Mouse (Mus musculus) liver, embryonic 12.5 days (tissue): ENCODE measurements around the gene Gtf3c1. TPM values are rescaled to one million over a fixed set of nuclear protein-coding genes. Genes with fewer than 3 reads are reported as not detected.

Source experiments
- ATAC-seq: fragments of 200-750 bp; cut with Nextera tagmentation; 2 replicates; pipeline ENCODE4 v1.8.0; 2017; ENCODE audit warnings: moderate number of reproducible peaks, mild to moderate bottlenecking, moderate library complexity
- H3K27ac ChIP-seq: fragments of 300-500 bp; sonication (generic); 2 replicates; pipeline ENCODE4 v1.5.1; 2016; ENCODE audit warnings: mild to moderate bottlenecking
- H3K27me3 ChIP-seq: fragments of 300-500 bp; sonication (generic); replicated peaks from 2 replicates; pipeline ENCODE4 v1.6.1; 2016; ENCODE audit warnings: mild to moderate bottlenecking, moderate library complexity
- H3K36me3 ChIP-seq: fragments of 300-500 bp; sonication (generic); 2 replicates; pipeline ENCODE4 v1.6.1; 2016; ENCODE audit warnings: mild to moderate bottlenecking, moderate library complexity
- H3K4me1 ChIP-seq: fragments of 300-500 bp; sonication (generic); 2 replicates; pipeline ENCODE4 v1.6.1; 2016
- H3K4me2 ChIP-seq: fragments of 300-500 bp; sonication (generic); 2 replicates; pipeline ENCODE4 v1.6.1; 2016; ENCODE audit warnings: mild to moderate bottlenecking, moderate library complexity
- H3K4me3 ChIP-seq: fragments of 300-500 bp; sonication (generic); 2 replicates; pipeline ENCODE4 v1.5.1; 2016; ENCODE audit warnings: mild to moderate bottlenecking, moderate library complexity
- H3K9ac ChIP-seq: fragments of 300-500 bp; sonication (generic); 2 replicates; pipeline ENCODE4 v1.6.1; 2016; ENCODE audit warnings: mild to moderate bottlenecking, moderate library complexity
- H3K9me3 ChIP-seq: fragments of 300-500 bp; sonication (generic); replicated peaks from 2 replicates; pipeline ENCODE4 v1.6.1; 2016; ENCODE audit warnings: mild to moderate bottlenecking, moderate library complexity
- WGBS: fragments of 180-500 bp; shearing (Covaris S2); methylation state at CpG from one replicate; pipeline ENCODE4 v1.1.7; 2016; ENCODE audit not compliant: insufficient replicate concordance; 5-methylcytosine and 5-hydroxymethylcytosine counted together
- polyA plus RNA-seq: library from polyadenylated mRNA; unstranded; fragments of >200 nt; fragmentation: Nextera tagmentation; extraction: Ambion mirVana; gene quantifications from 2 replicates; pipeline ENCODE4 v1.2.1, GENCODE M21; 2016

Gene Gtf3c1
- polyA plus RNA-seq, 1 experiment from 2014 or later = 17.8 TPM

- 73% methylated on average over 11 of the region's 11 CpGs for WGBS
- Histone ChIP-seq H3K4me1 (peaks cover 16% of the 10 kb centered on the region), H3K36me3 (no peaks in the 10 kb centered on the region), H3K4me3 (no peak overlapping the region), H3K27ac (no peak overlapping the region), H3K4me2 (no peak overlapping the region), H3K27me3 (0 out of 2 replicates have a peak, but pooled peaks cover 3% of the 10 kb centered on the region), H3K9ac (no peak overlapping the region), H3K9me3 (no peaks in the 10 kb centered on the region)
- no peak for ATAC-seq
Measured at GRCm38 (mm10) chr7:125597516-125598347, 109.8 kb downstream of the Gtf3c1 start.

DNA sequence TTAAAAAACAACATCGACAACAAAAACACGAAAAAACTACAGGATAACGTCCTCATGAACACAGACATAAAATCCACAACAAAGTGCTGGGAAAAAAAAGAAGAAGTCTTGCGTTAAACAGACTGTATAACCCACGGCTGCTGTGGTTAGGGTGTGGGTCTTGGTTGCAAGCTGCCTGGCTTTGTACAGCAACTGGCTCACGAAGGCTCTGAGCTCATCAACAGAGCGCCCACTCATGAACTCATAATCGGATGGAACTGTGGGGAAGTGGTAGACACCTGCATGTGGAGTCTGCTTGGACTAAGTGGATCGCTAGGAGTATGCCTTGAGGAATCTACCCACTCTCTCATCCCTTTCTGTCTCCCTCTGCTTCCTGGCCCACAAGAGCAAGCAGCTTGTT lies 110.5 kb downstream of the Gtf3c1 start:
- no peaks in the 10 kb centered on the region for H3K36me3 ChIP-seq
- H3K9me3 ChIP-seq = no peaks in the 10 kb centered on the region
- no peak overlapping the region for H3K27ac ChIP-seq
- peaks cover 16% of the 10 kb centered on the region for H3K4me1 ChIP-seq
- H3K27me3 ChIP-seq = 0 out of 2 replicates have a peak, but pooled peaks cover 3% of the 10 kb centered on the region
- H3K4me2 ChIP-seq = no peak overlapping the region
- ATAC-seq = no peak
- 43% methylated on average over 9 of the region's 9 CpGs for WGBS
- no peak overlapping the region for H3K9ac ChIP-seq
- no peak overlapping the region for H3K4me3 ChIP-seq

DNA sequence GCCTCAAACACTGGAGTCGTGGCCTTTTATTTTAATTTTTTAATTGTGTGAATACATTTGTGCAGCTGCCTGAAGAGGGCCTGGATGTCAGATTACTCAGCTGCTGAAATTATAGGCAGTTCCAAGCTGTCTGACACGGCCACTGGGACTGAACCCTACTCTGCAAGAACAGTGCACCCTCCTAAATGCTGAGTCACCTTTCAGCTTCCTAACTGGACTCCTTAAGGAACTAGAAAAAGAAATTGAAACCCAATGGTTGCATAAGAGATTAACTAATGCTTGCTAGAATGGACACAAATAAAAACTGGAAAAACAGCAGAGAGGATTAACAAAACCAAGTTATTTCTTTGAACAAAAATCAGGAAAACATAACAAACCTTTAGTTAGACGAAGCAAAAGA lies 111.2 kb downstream of the Gtf3c1 start:
- no peak overlapping the region for H3K9ac ChIP-seq
- ATAC-seq = no peak
- H3K9me3 ChIP-seq = no peaks in the 10 kb centered on the region
- H3K4me3 ChIP-seq = no peak overlapping the region
- H3K4me2 ChIP-seq = no peak overlapping the region
- WGBS = 46% methylated on average over 3 of the region's 3 CpGs
- H3K27me3 ChIP-seq = 0 out of 2 replicates have a peak, but pooled peaks cover 3% of the 10 kb centered on the region
- H3K36me3 ChIP-seq = no peaks in the 10 kb centered on the region
- H3K4me1 ChIP-seq = peaks cover 16% of the 10 kb centered on the region
- no peak overlapping the region for H3K27ac ChIP-seq

- Histone ChIP-seq H3K9ac (no peak overlapping the region), H3K27me3 (no peaks in the 10 kb centered on the region), H3K9me3 (no peaks in the 10 kb centered on the region), H3K4me3 (no peak overlapping the region), H3K4me1 (peaks cover 5% of the 10 kb centered on the region; the same call in 1 of the 2 replicates), H3K4me2 (no peak overlapping the region), H3K36me3 (no peaks in the 10 kb centered on the region), H3K27ac (no peak overlapping the region)
- 0 out of 2 replicates have a peak, but pooled peaks have one; percentile 24 for ATAC-seq
- 40% methylated on average over 4 of the region's 4 CpGs for WGBS
Measured at GRCm38 (mm10) chr7:125593831-125594230, 113.7 kb downstream of the Gtf3c1 start.

Other genes starting within 250 kb of the Gtf3c1 start
- gene Nsmce1, start 216.2 kb downstream of the Gtf3c1 start, polyA plus RNA-seq = 97.0 and 97.7 TPM in 2 replicates
- 4.1 and 5.2 TPM in 2 replicates for gene Il4ra, start 155.7 kb downstream of the Gtf3c1 start, polyA plus RNA-seq
- 1.1 and 1.4 TPM in 2 replicates for gene Il21r, start 104.4 kb downstream of the Gtf3c1 start, polyA plus RNA-seq
- 3.4 and 3.5 TPM in 2 replicates for gene D430042O09Rik, start 108 bp upstream of the Gtf3c1 start, polyA plus RNA-seq